Mouse (Mus musculus) B cell, adult 62 days (primary cell): ENCODE measurements around the gene Cpt1a. TPM values are rescaled to one million over a fixed set of nuclear protein-coding genes. Genes with fewer than 3 reads are reported as not detected.

Experiments used
- total RNA-seq: library from RNA; stranded (reverse); gene quantifications from 4 replicates; pipeline ENCODE4 v1.2.4, GENCODE M21; 2023

Gene Cpt1a
- total RNA-seq, result 50.2 to 63.0 TPM (median 52.3 TPM) in 4 replicates

DNA sequence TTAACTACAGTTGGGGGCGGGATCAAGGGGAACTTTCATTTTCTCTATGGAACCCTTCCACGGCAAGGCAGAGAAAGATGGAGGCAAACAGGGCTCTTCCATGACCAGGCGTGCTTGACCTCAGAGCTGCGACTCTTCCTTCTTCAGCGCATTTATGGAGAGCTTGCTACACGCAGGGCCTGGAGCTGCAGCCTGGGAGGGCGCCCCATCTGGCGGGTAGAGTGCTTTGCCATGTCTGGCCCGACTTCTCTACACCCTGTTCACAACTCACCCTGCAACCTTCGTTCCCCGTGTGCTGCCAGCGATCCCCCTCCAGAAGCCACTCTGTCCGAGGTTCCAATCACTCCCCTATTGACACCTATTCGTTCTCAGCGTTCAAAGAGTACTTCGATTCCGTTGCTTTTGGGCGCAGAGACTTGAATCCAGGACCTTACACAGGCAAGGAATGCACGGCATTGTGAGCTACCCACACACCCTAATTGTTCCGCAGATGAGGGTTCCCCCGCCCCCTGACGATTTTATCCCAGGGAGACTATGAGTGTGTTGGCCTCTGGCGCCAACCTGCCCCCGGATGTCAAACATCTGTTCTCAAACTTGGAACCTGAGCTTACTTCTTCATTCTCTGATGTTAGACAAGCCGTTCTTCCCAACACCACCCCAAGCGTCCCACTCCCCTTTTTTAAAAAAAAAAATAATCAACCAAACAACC, at the start of gene Cpt1a:
Gene Cpt1a, plus strand, starts transcription at position 74 of the 709 bp plus-strand sequence.

GRCm38 (mm10) chr19:3282572-3283467, 39.3 kb upstream of the Cpt1a start, which contains the start of the genes Mrpl21 and Ighmbp2:
Mrpl21 (plus strand) TSS chr19:3282901.
Ighmbp2 (minus strand) TSS chr19:3283017.

GRCm38 (mm10) chr19:3388629-3389057, 66.5 kb downstream of the Cpt1a start, which contains the start of gene Tesmin:
Tesmin (plus strand) TSS chr19:3388857.

GRCm38 (mm10) chr19:3414268-3414733, 92.2 kb downstream of the Cpt1a start, which contains the start of gene Gal:
Gal (minus strand) TSS chr19:3414544.

Other genes with a start within 250 kb of the Cpt1a start
- 35.3 to 47.4 TPM (median 44.7 TPM) in 4 replicates for gene Mrpl21, start 39.4 kb upstream of the Cpt1a start, total RNA-seq
- 12.7 to 14.9 TPM (median 13.2 TPM) in 4 replicates for gene Ighmbp2, start 39.3 kb upstream of the Cpt1a start, total RNA-seq
- gene Tesmin, start 66.5 kb downstream of the Cpt1a start, total RNA-seq, result 0.26 to 0.83 TPM (median 0.60 TPM) in 4 replicates
- gene Gal, start 92.2 kb downstream of the Cpt1a start, total RNA-seq, result not detected in 4 replicates